Mouse (Mus musculus) kidney, postnatal 0 days (tissue): ENCODE measurements around the gene Nlrc5. TPM values are rescaled to one million over a fixed set of nuclear protein-coding genes. Genes with fewer than 3 reads are reported as not detected.
"Not testable (repeated sequence)": the region's sequence is repeated elsewhere in the genome, so short reads cannot be mapped to it uniquely, and the experiment has no call there.

Source experiments
- ATAC-seq: fragments of 200-750 bp; cut with Nextera tagmentation; replicated peaks from 2 replicates; pipeline ENCODE4 v1.8.0; 2017; ENCODE audit warnings: low read depth, moderate number of reproducible peaks, moderate TSS enrichment, moderate library complexity; ENCODE audit not compliant: low FRiP score
- DNase-seq: peaks from one replicate; pipeline ENCODE4 v3.0.0-alpha.2; 2016; ENCODE audit warnings: low spot score
- H3K27ac ChIP-seq: fragments of 300-500 bp; sonication (generic); 2 replicates; pipeline ENCODE4 v1.5.1; 2014; ENCODE audit warnings: mild to moderate bottlenecking
- H3K27me3 ChIP-seq: fragments of 300-500 bp; sonication (generic); 2 replicates; pipeline ENCODE4 v1.6.1; 2014; ENCODE audit warnings: low read length, mixed read lengths; ENCODE audit not compliant: insufficient read depth
- H3K36me3 ChIP-seq: fragments of 300-500 bp; sonication (generic); 2 replicates; pipeline ENCODE4 v1.6.1; 2014; ENCODE audit warnings: low read length, mixed read lengths; ENCODE audit not compliant: insufficient read depth
- H3K4me1 ChIP-seq: fragments of 300-500 bp; sonication (generic); replicated peaks from 2 replicates; pipeline ENCODE4 v1.6.1; 2014; ENCODE audit warnings: antibody characterized with exemption, low read length, mixed read lengths; ENCODE audit not compliant: insufficient read depth
- H3K4me2 ChIP-seq: fragments of 300-500 bp; sonication (generic); 2 replicates; pipeline ENCODE4 v1.6.1; 2014; ENCODE audit warnings: mild to moderate bottlenecking, low read length, moderate library complexity, mixed read lengths
- H3K4me3 ChIP-seq: fragments of 300-500 bp; sonication (generic); replicated peaks from 2 replicates; pipeline ENCODE4 v1.5.1; 2014; ENCODE audit warnings: low read depth, low read length
- H3K9ac ChIP-seq: fragments of 300-500 bp; sonication (generic); 2 replicates; pipeline ENCODE4 v1.6.1; 2014; ENCODE audit warnings: low read depth, low read length
- H3K9me3 ChIP-seq: fragments of 300-500 bp; sonication (generic); replicated peaks from 2 replicates; pipeline ENCODE4 v1.6.1; 2016; ENCODE audit warnings: low read length, inconsistent platforms, mixed read lengths
- CTCF ChIP-seq: IDR thresholded peaks from 2 replicates; pipeline ENCODE4 v1.5.1; 2016; ENCODE audit warnings: antibody characterized with exemption, low read depth, mild to moderate bottlenecking, moderate library complexity
- WGBS: fragments of 180-500 bp; shearing (Covaris S2); extraction: QIAGEN DNeasy Blood & Tissue Kit; methylation state at CpG from one replicate; pipeline ENCODE4 v1.1.7; 2014; 5-methylcytosine and 5-hydroxymethylcytosine counted together
- polyA plus RNA-seq: library from polyadenylated mRNA; unstranded; fragments of >200 nt; fragmentation: Nextera tagmentation; extraction: Ambion mirVana; gene quantifications from 2 replicates; pipeline ENCODE4 v1.2.1, GENCODE M21; 2015

Nlrc5 gene
- polyA plus RNA-seq, 1 experiment from 2014 or later = 0.28 TPM

DNA sequence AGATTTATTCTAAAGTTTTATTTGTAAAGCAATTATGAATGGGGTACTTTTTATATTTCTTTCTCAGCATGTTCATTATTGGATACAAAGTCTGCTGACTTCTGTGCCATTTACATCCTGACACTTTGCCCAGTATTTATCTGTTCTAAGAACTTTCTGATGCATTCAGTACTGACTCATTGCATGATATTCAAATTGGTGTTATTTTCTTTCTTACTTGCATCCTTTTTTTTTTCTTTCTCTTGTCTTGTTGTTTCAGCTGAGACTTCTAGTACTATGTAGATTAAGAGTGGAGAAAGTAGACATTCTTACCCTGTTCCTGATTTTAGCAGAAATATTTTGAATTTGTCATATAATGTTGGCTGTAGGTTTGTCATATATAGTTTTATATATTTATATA, 5.5 kb downstream of the Nlrc5 start:
- Histone ChIP-seq H3K36me3 (no peaks in the 10 kb centered on the region), H3K9ac (no peak overlapping the region), H3K4me3 (no peak overlapping the region), H3K4me1 (no peaks in the 10 kb centered on the region), H3K27me3 (no peaks in the 10 kb centered on the region), H3K9me3 (no peaks in the 10 kb centered on the region), H3K27ac (no peak overlapping the region), H3K4me2 (no peak overlapping the region)
- no peak for ATAC-seq
- TF ChIP-seq CTCF = no peak
- no peak for DNase-seq

DNA sequence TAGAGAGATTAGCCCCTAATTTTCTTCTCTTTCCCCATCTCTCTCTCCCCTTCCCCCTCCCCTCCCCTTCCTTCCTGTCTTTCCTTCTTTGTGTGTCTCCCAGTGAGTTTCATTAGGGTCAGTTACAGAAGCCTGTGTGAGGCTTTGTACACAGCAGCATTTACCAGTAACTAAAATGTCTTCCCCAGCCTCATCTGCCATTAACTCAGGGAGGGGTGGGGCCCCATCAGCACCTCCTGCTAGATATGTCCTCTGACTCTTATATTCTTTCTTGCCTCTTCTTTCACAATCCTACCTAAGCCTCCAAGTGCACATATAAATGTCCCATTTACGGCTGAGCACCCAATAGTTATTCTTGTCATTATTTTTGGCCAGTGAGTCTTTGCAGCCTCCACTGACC, 6.2 kb downstream of the Nlrc5 start:
- no peak for TF ChIP-seq CTCF
- Histone ChIP-seq H3K9ac (no peak overlapping the region), H3K36me3 (no peaks in the 10 kb centered on the region), H3K4me1 (no peaks in the 10 kb centered on the region), H3K27me3 (no peaks in the 10 kb centered on the region), H3K27ac (no peak overlapping the region), H3K9me3 (no peaks in the 10 kb centered on the region), H3K4me3 (no peak overlapping the region), H3K4me2 (no peak overlapping the region)
- DNase-seq = no peak
- WGBS = 83% methylated on average over 1 of the region's 1 CpGs
- ATAC-seq = no peak

DNA sequence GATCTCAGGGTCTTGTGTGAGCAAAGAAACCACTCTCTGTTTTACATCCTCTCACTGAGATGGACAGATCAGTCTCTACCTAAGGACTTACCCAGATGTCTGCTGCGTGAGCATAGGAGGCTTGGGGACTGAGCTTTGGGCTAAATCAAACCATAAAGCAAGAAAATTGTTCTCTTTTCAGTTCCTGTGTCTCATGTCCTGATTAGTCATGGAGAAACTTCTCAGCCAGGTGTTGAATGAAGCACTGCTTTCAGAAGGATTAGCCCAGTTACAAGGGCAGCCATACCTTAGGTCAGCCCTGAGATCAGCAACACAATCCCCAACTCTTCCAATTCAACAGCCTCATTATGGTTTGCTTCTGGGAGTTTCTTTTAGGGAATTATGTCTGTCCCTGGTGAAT, 7.5 kb downstream of the Nlrc5 start:
- ATAC-seq (no peak), DNase-seq (no peak)
- no peaks in the 10 kb centered on the region for H3K27me3 ChIP-seq
- no peak for TF ChIP-seq CTCF
- no peak overlapping the region for H3K4me2 ChIP-seq
- H3K36me3 ChIP-seq = no peaks in the 10 kb centered on the region
- H3K4me1 ChIP-seq = no peaks in the 10 kb centered on the region
- H3K9me3 ChIP-seq = no peaks in the 10 kb centered on the region
- WGBS = 96% methylated on average over 1 of the region's 1 CpGs
- no peak overlapping the region for H3K27ac ChIP-seq
- H3K9ac ChIP-seq = no peak overlapping the region
- H3K4me3 ChIP-seq = no peak overlapping the region

DNA sequence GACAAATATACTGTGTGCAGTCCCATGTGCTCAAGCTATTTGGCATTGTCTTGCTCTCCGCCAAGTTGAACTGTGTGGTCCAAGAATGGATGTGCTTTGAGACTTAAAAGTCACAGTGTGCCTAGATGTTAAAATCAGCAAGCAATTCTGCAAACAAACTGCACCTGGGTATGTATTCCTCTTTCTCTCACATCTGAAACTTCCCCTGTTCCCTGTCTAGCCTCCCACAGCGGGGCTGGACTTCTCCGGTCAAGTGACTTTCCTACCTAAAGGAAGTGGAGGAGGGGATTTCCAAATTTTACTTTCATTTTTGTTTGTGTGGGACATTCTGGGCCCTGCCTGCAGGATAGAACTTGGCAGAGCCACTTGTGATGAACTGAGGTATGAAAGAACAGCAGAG, 9.0 kb downstream of the Nlrc5 start:
- Histone ChIP-seq H3K36me3 (no peaks in the 10 kb centered on the region), H3K27ac (no peak overlapping the region), H3K4me3 (no peak overlapping the region), H3K4me1 (no peaks in the 10 kb centered on the region), H3K4me2 (no peak overlapping the region), H3K9me3 (no peaks in the 10 kb centered on the region), H3K9ac (no peak overlapping the region), H3K27me3 (no peaks in the 10 kb centered on the region)
- ATAC-seq = no peak
- no peak for DNase-seq
- TF ChIP-seq CTCF = no peak
- WGBS = 83% methylated on average over 3 of the region's 3 CpGs

DNA sequence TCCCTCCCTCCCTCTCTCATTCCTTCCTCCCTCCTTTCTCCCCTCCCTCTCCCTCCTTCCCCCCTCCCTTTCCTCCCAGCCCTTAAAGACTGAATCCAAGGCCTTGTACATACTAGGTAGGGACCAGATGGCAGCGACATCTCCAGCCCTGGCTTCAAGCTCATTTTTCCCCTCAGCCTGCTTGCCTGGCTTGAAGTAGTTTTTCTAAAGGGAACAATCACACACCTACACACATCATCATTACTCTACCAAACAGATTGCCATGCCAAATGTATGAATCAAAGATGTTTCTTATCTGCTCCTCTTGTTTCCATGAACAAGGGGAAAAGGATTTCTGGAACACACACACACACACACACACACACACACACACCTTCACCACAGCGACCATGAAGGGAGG, 10.3 kb downstream of the Nlrc5 start:
- Histone ChIP-seq H3K4me3 (no peak overlapping the region), H3K9me3 (no peaks in the 10 kb centered on the region), H3K27ac (no peak overlapping the region), H3K9ac (no peak overlapping the region), H3K27me3 (no peaks in the 10 kb centered on the region), H3K36me3 (no peaks in the 10 kb centered on the region), H3K4me1 (no peaks in the 10 kb centered on the region), H3K4me2 (no peak overlapping the region)
- no peak for ATAC-seq
- no peak for TF ChIP-seq CTCF
- DNase-seq = no peak
- WGBS = 79% methylated on average over 2 of the region's 2 CpGs

DNA sequence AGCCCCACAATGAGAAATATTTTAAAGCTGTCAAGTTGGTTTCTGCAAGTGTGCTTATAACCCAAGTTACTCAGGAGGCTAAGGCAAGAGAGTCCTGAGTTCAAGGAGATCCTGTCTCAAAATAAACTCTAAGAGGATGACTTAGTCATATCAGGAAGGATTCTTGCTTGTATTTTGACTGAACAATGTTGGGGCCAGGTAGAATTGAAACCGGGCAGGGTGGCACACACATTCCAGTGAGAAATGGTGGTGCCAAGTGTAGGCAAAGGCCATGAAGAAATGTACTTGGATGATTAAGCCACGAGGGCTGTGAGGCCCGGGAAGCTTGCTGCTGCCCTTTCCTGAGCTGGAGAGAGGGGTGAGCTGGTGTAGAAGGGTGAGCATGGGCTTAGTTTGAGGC, 13.0 kb downstream of the Nlrc5 start:
- 76% methylated on average over 3 of the region's 3 CpGs for WGBS
- no peak for ATAC-seq

DNA sequence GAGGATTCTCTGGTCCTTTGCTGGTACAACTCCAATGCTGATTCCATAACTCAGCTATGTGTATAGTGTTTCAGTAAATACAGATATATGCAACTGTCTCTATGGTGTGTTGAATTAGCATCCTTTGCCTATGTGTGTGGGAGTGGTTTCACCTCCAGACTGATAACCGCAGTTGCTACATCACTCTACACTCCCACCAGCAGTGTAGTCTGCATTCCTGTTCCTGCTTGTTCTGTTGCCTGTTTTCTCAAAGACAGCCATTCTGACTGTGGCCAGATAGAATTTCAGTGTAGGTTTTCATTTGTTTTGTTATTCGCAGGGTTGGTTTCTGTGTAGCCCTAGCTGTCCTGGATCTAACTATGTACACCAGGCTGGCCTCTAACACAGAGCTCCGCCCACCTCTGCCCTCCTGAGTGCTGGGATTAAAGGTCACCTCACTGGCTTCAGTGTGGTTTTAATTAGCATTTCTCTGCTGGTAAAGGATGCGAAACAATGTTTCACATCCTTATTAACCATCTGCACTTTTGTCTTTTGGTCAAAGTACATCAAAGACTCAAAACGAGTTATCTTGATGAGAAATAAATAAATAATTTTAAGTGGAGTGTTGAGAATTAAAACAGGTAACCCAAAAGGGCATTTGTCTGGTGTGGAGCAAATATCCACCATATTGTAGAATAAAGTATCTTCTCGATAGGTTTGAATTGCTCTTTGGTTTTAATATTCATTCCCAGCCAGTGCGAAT, 13.6 kb downstream of the Nlrc5 start:
- Histone ChIP-seq H3K4me2 (no peak overlapping the region), H3K36me3 (no peaks in the 10 kb centered on the region), H3K9ac (no peak overlapping the region), H3K27ac (no peak overlapping the region), H3K9me3 (no peaks in the 10 kb centered on the region), H3K27me3 (no peaks in the 10 kb centered on the region), H3K4me3 (no peak overlapping the region), H3K4me1 (no peaks in the 10 kb centered on the region)
- no peak for TF ChIP-seq CTCF
- ATAC-seq = no peak
- 70% methylated on average over 7 of the region's 7 CpGs for WGBS
- DNase-seq = no peak

More for the DNA sequence above, 13.0 kb downstream of the Nlrc5 start:
- Histone ChIP-seq H3K27me3 (no peaks in the 10 kb centered on the region), H3K4me2 (no peak overlapping the region), H3K27ac (no peak overlapping the region), H3K36me3 (no peaks in the 10 kb centered on the region), H3K4me1 (no peaks in the 10 kb centered on the region), H3K9ac (no peak overlapping the region), H3K9me3 (no peaks in the 10 kb centered on the region), H3K4me3 (no peak overlapping the region)
- DNase-seq = no peak
- no peak for TF ChIP-seq CTCF

DNA sequence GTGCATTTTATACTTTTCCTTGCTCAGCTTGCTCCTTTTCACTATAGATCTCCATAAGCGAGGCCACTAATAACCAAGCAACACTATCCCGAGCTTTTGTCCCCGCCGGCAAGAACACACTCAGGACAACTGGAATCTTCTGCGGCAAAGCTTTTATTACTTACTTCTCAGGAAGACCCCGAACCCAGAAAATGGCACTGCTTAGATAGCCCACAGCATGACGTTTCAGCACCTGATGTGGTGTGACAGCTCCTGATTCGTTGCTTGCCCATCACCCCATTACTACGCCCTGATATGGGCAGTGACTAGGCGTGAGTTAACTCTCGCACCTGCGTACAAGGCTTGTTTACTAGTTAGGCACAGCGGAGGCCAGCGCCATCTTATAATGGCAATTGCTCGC, 18.8 kb downstream of the Nlrc5 start:
- not testable (repeated sequence) for ATAC-seq, H3K4me3 ChIP-seq, H3K4me2 ChIP-seq, DNase-seq, H3K36me3 ChIP-seq, H3K9ac ChIP-seq, H3K9me3 ChIP-seq, H3K27ac ChIP-seq, H3K4me1 ChIP-seq, H3K27me3 ChIP-seq
- WGBS = 85% methylated on average over 15 of the region's 15 CpGs
